Mouse (Mus musculus) ES-E14 (cell line): ENCODE data around the gene 2900011O08Rik.

Experiments used
- CHD2 ChIP-seq: IDR thresholded peaks from 2 replicates; pipeline ENCODE4 v1.6.1; 2014; ENCODE audit warnings: mild to moderate bottlenecking, low read depth, low read length, inconsistent platforms
- HCFC1 ChIP-seq: IDR thresholded peaks from 2 replicates; pipeline ENCODE4 v1.6.1; 2012; ENCODE audit warnings: low read length, inconsistent platforms, borderline replicate concordance; ENCODE audit not compliant: insufficient read depth
- ZC3H11A ChIP-seq: IDR thresholded peaks from 2 replicates; pipeline ENCODE4 v1.6.1; 2012; ENCODE audit warnings: low read depth, mild to moderate bottlenecking, inconsistent platforms, low read length, borderline replicate concordance
- ZNF384 ChIP-seq: IDR thresholded peaks from 2 replicates; pipeline ENCODE4 v1.6.1; 2012; ENCODE audit warnings: low read depth, low read length, inconsistent platforms

DNA sequence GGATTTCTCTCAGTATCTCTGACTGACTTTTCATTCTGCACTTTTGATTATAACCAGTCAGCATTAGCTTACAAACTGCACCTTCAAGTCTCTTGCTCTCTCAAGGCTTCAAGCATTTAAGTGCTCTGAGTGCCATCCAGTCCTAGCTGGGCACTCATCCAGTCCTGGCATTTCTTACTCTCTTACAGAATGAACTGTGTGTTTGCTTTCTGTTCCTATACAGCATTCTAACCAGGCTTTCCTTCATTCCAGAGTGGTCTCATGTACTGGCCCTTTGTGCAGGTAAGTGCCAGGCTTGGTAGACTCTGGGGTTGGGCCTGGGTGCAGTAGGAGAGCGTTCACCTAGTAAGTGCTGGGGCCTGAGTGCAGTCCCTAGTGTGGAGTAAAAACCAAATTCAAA, 40.1 kb upstream of the 2900011O08Rik start:
- no peak for TF ChIP-seq ZNF384
- no peak for TF ChIP-seq CHD2
- no peak for TF ChIP-seq HCFC1
- TF ChIP-seq ZC3H11A = no peak
